Mouse (Mus musculus) urinary bladder, postnatal 10 days (tissue): ENCODE data around the gene Gm14288.
"Not testable (repeated sequence)": the region's sequence is repeated elsewhere in the genome, so short reads cannot be mapped to it uniquely, and the experiment has no call there.

Source experiments
- DNase-seq: peaks from one replicate; pipeline ENCODE4 v3.0.0; 2022; ENCODE audit warnings: low spot score

Gene Gm14288

DNA sequence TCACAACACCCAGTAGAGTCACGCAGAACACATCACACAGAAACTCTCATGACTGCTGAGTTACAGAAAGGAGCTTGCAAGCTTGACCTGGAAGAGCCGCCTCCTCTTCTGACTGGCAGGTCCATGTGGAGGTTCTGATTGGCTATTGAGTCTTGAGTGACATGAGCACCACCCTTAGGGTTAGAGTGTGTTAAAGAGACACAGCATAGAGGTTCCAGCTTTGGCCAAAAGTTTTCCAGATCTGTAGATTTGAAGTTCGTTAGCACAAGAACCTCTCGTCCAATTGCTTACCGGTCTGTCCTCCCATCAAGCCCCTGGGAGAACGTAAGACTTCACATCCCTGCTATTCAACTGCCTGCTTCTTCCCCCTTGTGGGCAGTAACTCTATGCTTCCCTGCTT, at the start of gene Gm14288:
Gene Gm14288 (minus strand): TSS at position 101 of the 400 bp plus-strand sequence.
- DNase-seq: not testable (repeated sequence)

GRCm38 (mm10) chr2:175741237-175741636, 59.7 kb downstream of the Gm14288 start, which contains the start of gene Gm2007:
Gene Gm2007, plus strand, starts transcription at chr2:175741537.
- DNase-seq: not testable (repeated sequence)
